Mouse (Mus musculus) hindbrain, embryonic 10.5 days (tissue): Measurements from ENCODE around the gene Spata48. TPM values are rescaled to one million over a fixed set of nuclear protein-coding genes. Genes with fewer than 3 reads are reported as not detected.

Source experiments
- DNase-seq: peaks from one replicate; pipeline ENCODE4 v3.0.0-alpha.2; 2017; ENCODE audit warnings: low spot score
- H3K27ac ChIP-seq: fragments of 300-500 bp; sonication (generic); 2 replicates; pipeline ENCODE4 v1.5.1; 2016; ENCODE audit warnings: mild to moderate bottlenecking, moderate library complexity
- H3K27me3 ChIP-seq: fragments of 300-500 bp; sonication (generic); 2 replicates; pipeline ENCODE4 v1.6.1; 2016; ENCODE audit warnings: mild to moderate bottlenecking; ENCODE audit not compliant: poor library complexity, insufficient read depth, severe bottlenecking
- H3K36me3 ChIP-seq: fragments of 300-500 bp; sonication (generic); 2 replicates; pipeline ENCODE4 v1.6.1; 2016; ENCODE audit warnings: mild to moderate bottlenecking, moderate library complexity
- H3K4me1 ChIP-seq: fragments of 300-500 bp; sonication (generic); replicated peaks from 2 replicates; pipeline ENCODE4 v1.6.1; 2016; ENCODE audit warnings: mild to moderate bottlenecking
- H3K4me3 ChIP-seq: fragments of 300-500 bp; sonication (generic); 2 replicates; pipeline ENCODE4 v1.5.1; 2016; ENCODE audit warnings: mild to moderate bottlenecking, moderate library complexity
- H3K9me3 ChIP-seq: fragments of 300-500 bp; sonication (generic); 2 replicates; pipeline ENCODE4 v1.6.1; 2016; ENCODE audit warnings: mild to moderate bottlenecking, moderate library complexity
- WGBS: fragments of 180-500 bp; shearing (Covaris S2); methylation state at CpG from one replicate; pipeline ENCODE4 v1.1.7; 2016; 5-methylcytosine and 5-hydroxymethylcytosine counted together
- polyA plus RNA-seq: library from polyadenylated mRNA; unstranded; fragments of >200 nt; fragmentation: Nextera tagmentation; extraction: Ambion mirVana; gene quantifications from 2 replicates; pipeline ENCODE4 v1.2.1, GENCODE M21; 2016

Gene Spata48
- polyA plus RNA-seq, 1 experiment from 2014 or later: 1.8 TPM

- H3K27me3 ChIP-seq: no peaks in the 10 kb centered on the region
- H3K36me3 ChIP-seq: no peaks in the 10 kb centered on the region
- WGBS: 70% methylated on average over 2 of the region's 2 CpGs
- no peak for DNase-seq
- H3K4me1 ChIP-seq: no peaks in the 10 kb centered on the region
- no peaks in the 10 kb centered on the region for H3K9me3 ChIP-seq
- no peak overlapping the region for H3K27ac ChIP-seq
- no peak overlapping the region for H3K4me3 ChIP-seq
Observed at GRCm38 (mm10) chr11:11513008-11513799, 51.3 kb downstream of the Spata48 start.

DNA sequence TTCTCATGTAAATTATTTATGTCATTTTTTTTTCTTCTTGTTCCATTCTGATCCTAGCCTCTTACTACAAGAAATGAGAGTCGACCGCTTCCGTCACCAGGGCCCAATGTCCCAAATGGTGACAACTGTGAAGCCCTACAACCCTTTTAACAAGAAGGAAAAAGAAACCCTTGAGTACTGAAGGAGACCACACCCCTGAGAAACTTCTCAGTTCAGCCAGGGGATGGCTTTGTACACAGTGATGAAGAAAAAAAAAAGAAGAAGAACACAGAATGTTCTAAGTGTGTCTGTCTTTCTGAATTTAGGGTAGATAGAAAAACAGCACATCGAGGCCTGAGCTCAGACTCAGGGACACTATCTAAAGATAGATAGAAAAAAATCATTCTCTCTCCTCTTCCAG is 53.0 kb downstream of the Spata48 start:
- Histone ChIP-seq H3K27me3 (no peaks in the 10 kb centered on the region), H3K9me3 (no peaks in the 10 kb centered on the region), H3K36me3 (no peaks in the 10 kb centered on the region), H3K4me3 (no peak overlapping the region), H3K4me1 (no peaks in the 10 kb centered on the region), H3K27ac (no peak overlapping the region)
- 91% methylated on average over 4 of the region's 4 CpGs for WGBS
- DNase-seq: no peak

- WGBS: 87% methylated on average over 1 of the region's 1 CpGs
- Histone ChIP-seq H3K36me3 (no peaks in the 10 kb centered on the region), H3K27me3 (no peaks in the 10 kb centered on the region), H3K9me3 (no peaks in the 10 kb centered on the region), H3K4me1 (no peaks in the 10 kb centered on the region), H3K27ac (no peak overlapping the region), H3K4me3 (no peak overlapping the region)
- DNase-seq: no peak
Observed at GRCm38 (mm10) chr11:11517781-11518435, 56.0 kb downstream of the Spata48 start.

- DNase-seq: no peak
Observed at GRCm38 (mm10) chr11:11519255-11520243, 57.7 kb downstream of the Spata48 start.

DNA sequence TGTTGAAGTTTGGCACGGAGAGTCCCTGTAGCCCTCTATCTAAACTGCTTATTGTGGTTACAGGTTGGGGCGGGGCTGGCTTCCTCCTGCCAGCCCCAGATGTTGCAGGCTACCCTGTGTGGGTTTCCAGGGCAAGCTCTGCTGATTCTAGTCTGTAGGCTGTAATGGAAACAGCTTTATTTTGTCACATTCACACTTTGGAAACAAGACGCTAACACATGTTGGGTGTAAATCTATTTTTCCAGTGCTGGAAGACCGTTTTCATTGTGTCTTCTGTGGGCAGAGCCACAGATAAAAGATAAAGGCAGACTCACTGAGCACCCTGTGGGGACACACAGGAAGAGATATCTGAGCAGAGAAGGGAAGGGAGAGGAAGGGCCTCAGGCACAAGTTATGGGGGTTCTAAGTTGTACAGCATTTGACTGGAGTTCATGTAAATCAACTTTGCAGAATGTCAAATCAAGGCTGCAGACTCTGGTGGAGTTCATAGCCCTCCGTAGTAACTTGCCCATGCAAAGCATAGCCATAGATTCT is 60.1 kb downstream of the Spata48 start:
- no peak overlapping the region for H3K27ac ChIP-seq
- H3K4me3 ChIP-seq: no peak overlapping the region
- WGBS: 80% methylated on average over 5 of the region's 5 CpGs
- no peaks in the 10 kb centered on the region for H3K4me1 ChIP-seq
- no peak for DNase-seq
- H3K27me3 ChIP-seq: no peaks in the 10 kb centered on the region
- H3K36me3 ChIP-seq: no peaks in the 10 kb centered on the region
- H3K9me3 ChIP-seq: no peaks in the 10 kb centered on the region

More at GRCm38 (mm10) chr11:11519255-11520243, 57.7 kb downstream of the Spata48 start:
- no peaks in the 10 kb centered on the region for H3K4me1 ChIP-seq
- WGBS: 86% methylated on average over 10 of the region's 10 CpGs
- no peaks in the 10 kb centered on the region for H3K27me3 ChIP-seq
- no peak overlapping the region for H3K4me3 ChIP-seq
- no peak overlapping the region for H3K27ac ChIP-seq
- H3K36me3 ChIP-seq: no peaks in the 10 kb centered on the region
- no peaks in the 10 kb centered on the region for H3K9me3 ChIP-seq

GRCm38 (mm10) chr11:11528760-11529159 is 66.9 kb downstream of the Spata48 start:
- Histone ChIP-seq H3K36me3 (no peaks in the 10 kb centered on the region), H3K4me3 (no peak overlapping the region), H3K27me3 (no peaks in the 10 kb centered on the region), H3K27ac (no peak overlapping the region), H3K4me1 (no peaks in the 10 kb centered on the region), H3K9me3 (no peaks in the 10 kb centered on the region)
- WGBS: 84% methylated on average over 11 of the region's 11 CpGs
- DNase-seq: no peak

- WGBS: 78% methylated on average over 6 of the region's 6 CpGs
- Histone ChIP-seq H3K27me3 (no peaks in the 10 kb centered on the region), H3K4me1 (no peaks in the 10 kb centered on the region), H3K4me3 (no peak overlapping the region), H3K36me3 (no peaks in the 10 kb centered on the region), H3K9me3 (no peaks in the 10 kb centered on the region), H3K27ac (no peak overlapping the region)
- DNase-seq: no peak
Observed at GRCm38 (mm10) chr11:11529165-11529564, 67.3 kb downstream of the Spata48 start.

GRCm38 (mm10) chr11:11530126-11530525 is 68.2 kb downstream of the Spata48 start:
- WGBS: 85% methylated on average over 2 of the region's 2 CpGs
- Histone ChIP-seq H3K9me3 (no peaks in the 10 kb centered on the region), H3K4me3 (no peak overlapping the region), H3K4me1 (no peaks in the 10 kb centered on the region), H3K27me3 (no peaks in the 10 kb centered on the region), H3K36me3 (no peaks in the 10 kb centered on the region), H3K27ac (no peak overlapping the region)
- no peak for DNase-seq

DNA sequence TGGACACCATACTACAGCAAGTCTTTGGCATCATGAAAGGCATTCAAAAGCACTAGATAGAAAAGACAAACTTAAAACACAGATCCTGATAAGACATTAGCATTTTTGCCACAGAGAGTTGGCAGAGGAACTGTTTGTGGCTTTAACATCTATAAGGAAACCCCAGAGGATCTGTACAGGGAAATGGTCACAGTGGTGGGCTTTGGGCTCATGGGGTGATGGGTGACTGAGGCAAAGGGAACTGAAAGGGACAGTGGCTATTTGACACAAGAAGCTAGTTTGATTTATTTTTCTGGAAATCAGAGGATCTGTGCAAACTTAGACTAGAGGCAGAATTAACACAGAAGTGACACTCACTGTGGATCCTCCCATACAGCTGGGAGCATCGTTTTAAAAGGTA is 74.4 kb downstream of the Spata48 start:
- Histone ChIP-seq H3K27ac (no peak overlapping the region), H3K9me3 (no peaks in the 10 kb centered on the region), H3K36me3 (no peaks in the 10 kb centered on the region), H3K4me1 (no peaks in the 10 kb centered on the region), H3K27me3 (no peaks in the 10 kb centered on the region), H3K4me3 (no peak overlapping the region)
- DNase-seq: no peak
- 82% methylated on average over 1 of the region's 1 CpGs for WGBS

GRCm38 (mm10) chr11:11545948-11546347 is 84.1 kb downstream of the Spata48 start:
- Histone ChIP-seq H3K4me3 (no peak overlapping the region), H3K4me1 (no peaks in the 10 kb centered on the region), H3K9me3 (no peaks in the 10 kb centered on the region), H3K36me3 (no peaks in the 10 kb centered on the region), H3K27me3 (no peaks in the 10 kb centered on the region), H3K27ac (no peak overlapping the region)
- DNase-seq: no peak
- 92% methylated on average over 3 of the region's 3 CpGs for WGBS

DNA sequence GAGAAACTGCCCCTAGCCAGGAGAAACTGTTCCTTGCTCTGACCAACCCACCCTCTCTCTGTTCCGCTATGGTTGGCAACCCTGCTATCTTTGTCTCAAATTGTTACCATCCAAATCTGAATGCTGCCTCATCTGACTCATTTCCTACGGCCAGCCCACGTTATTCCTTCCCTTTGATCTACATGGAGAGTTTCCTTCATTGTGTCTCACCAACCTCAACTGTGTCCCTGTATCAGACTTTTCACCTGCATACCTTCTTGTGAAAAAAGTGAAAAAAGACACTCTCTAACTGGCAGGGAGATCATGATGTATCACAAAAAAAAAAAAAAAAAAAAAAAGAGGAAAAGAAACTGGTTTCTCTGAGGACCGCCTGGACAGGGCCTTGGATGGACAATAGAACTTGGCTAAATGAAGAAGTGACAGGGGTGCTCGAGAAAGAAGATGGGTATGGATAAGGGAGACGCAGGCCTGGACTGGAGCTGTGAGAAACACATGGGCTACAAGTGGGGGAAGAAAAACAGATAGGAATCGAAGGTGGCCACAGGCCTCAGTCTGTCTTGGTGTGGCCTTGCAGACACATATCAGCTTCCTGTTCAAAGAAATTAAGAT is 85.1 kb downstream of the Spata48 start:
- Histone ChIP-seq H3K4me1 (no peaks in the 10 kb centered on the region), H3K27me3 (no peaks in the 10 kb centered on the region), H3K9me3 (no peaks in the 10 kb centered on the region), H3K36me3 (no peaks in the 10 kb centered on the region), H3K27ac (no peak overlapping the region), H3K4me3 (no peak overlapping the region)
- DNase-seq: no peak
- 89% methylated on average over 7 of the region's 7 CpGs for WGBS

DNA sequence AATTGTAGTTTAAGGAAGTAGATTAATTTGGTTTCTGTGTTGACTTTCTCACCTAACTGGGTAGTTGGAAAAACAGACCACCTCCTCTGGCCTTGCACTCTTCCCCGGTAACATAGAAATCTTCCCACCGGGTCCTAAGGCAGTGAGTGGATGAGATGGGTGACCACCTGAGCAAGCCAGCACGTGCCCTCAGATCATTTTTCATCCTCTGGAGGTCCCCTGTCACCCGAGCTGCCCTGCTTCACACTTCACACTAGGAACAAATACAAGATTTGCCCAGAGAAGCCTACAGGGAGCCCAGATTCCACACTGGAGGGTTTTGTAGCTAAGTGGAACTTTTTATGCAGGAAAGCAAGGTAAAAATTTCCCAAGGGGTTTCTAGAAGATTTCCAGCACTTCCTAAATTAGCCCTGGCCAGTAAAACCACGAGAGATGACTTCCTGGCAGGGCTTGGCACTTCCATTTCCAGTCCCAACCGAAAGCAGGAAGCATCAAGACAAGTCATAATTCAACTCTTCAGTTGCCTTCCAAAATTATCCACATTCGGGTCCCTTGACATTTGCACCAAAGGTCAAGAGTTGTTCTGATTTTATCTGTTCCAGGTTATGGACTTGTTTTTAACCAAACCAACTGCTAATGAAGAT is 85.8 kb downstream of the Spata48 start:
- H3K36me3 ChIP-seq: no peaks in the 10 kb centered on the region
- H3K27me3 ChIP-seq: no peaks in the 10 kb centered on the region
- H3K9me3 ChIP-seq: no peaks in the 10 kb centered on the region
- H3K27ac ChIP-seq: no peak overlapping the region
- H3K4me3 ChIP-seq: no peak overlapping the region
- no peaks in the 10 kb centered on the region for H3K4me1 ChIP-seq
- DNase-seq: no peak
- WGBS: 74% methylated on average over 7 of the region's 7 CpGs
